Mouse (Mus musculus): ENCODE measurements around the gene Zfp688. TPM values are rescaled to one million over a fixed set of nuclear protein-coding genes. Genes with fewer than 3 reads are reported as not detected.
"Not testable (repeated sequence)": the region's sequence is repeated elsewhere in the genome, so short reads cannot be mapped to it uniquely, and the experiment has no call there.

The Zfp688 gene
- polyA plus RNA-seq (2014; fragmentation: Nextera tagmentation; extraction: Ambion mirVana) = 33.7 and 37.7 TPM in 2 replicates

DNA sequence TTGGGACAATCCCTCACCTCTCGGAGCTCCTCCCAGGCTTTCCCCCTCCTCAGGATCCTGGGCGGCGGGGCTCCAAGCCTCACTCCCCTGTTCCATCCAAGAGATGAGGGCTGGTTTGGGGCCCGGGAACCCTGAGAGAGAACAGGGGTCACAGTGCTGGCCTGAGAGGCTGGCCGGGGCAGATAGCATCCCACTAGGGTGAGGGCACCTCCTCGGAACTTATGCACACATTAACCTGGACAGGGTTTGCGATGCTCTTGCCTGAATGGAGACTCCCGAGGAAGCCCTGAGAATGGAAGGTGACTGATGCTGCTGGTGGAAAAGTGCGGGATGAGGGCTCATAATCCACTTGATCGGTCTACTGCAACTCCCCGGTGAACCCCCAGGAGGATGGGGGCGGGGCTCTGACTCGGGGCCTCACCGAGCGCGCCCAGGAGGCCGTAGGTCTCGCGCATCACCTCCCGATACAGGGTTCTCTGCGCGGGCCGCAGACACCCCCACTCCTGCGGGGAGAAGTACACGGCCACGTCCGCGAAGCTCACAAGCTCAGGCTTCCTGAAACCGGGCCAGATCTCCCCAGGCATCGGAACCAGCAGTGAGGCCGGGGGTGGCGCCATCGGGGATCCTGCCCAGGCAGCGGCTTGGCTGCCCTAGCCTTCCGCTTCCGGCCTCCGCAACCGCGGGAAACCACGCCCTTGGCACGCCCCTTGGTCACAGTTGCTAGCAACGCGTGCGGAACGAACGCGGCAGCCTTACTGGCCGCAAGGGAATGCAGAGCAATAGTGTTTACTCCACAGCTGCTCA lies at the start of gene Zfp688:
Zfp688 (minus strand) TSS at position 681 of the 804 bp plus-strand sequence.
- no peak within 1 kb of the TSS for H3K27ac ChIP-seq (replicated peaks; ENCODE audit: low read depth, low read length)
- no peaks in the 10 kb centered on the region for H3K9me3 ChIP-seq (ENCODE audit: control insufficient read depth, low read length)
- peak within 1 kb of the TSS; percentile 95 for H3K4me2 ChIP-seq (ENCODE audit: low read depth, severe bottlenecking)
- DNase-seq (ENCODE audit: low spot score) = peak; percentile 97
- H3K36me3 ChIP-seq (ENCODE audit: control insufficient read depth, insufficient read depth, low read length) = no peaks in the 10 kb centered on the region
- peak within 1 kb of the TSS; percentile 70 for H3K9ac ChIP-seq (ENCODE audit: low read length)
- peak within 1 kb of the TSS; percentile 69 for H3K4me3 ChIP-seq (ENCODE audit: low read depth, low read length)
- peaks cover 4% of the 10 kb centered on the region for H3K4me1 ChIP-seq (ENCODE audit: control insufficient read depth, insufficient read depth, low read length)
- no peaks in the 10 kb centered on the region for H3K27me3 ChIP-seq (ENCODE audit: control insufficient read depth, insufficient read depth, low read length)
- WGBS = under 1% methylated on average over 48 of the region's 48 CpGs
- peak; percentile 87; the same call in 1 of the 2 replicates for ATAC-seq (ENCODE audit: insufficient number of reproducible peaks, low FRiP score, low TSS enrichment, low read depth)

DNA sequence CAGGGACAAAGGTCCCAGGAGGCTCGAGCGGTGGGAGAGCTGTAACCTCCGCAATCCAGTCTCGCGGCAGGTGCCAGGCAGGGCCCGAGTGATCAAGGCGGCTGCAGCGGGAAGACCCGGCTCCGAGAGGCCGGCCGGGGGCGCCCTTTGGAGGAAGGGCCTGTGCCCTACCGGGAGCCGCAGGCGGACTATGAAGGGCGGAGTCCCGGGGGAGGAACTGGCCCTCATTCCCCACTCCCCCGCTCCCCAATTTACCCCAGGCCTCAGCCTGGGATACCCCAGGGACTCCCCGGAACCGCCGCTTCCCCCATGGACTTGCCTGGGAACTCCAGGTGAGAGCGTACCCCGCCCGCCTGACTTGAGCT lies 49.8 kb upstream of the Zfp688 start:
- H3K36me3 ChIP-seq (ENCODE audit: control insufficient read depth, insufficient read depth, low read length) = peaks cover 23% of the 10 kb centered on the region
- peak; percentile 17 for ATAC-seq (ENCODE audit: insufficient number of reproducible peaks, low FRiP score, low TSS enrichment, low read depth)
- under 1% methylated on average over 25 of the region's 25 CpGs for WGBS

DNA sequence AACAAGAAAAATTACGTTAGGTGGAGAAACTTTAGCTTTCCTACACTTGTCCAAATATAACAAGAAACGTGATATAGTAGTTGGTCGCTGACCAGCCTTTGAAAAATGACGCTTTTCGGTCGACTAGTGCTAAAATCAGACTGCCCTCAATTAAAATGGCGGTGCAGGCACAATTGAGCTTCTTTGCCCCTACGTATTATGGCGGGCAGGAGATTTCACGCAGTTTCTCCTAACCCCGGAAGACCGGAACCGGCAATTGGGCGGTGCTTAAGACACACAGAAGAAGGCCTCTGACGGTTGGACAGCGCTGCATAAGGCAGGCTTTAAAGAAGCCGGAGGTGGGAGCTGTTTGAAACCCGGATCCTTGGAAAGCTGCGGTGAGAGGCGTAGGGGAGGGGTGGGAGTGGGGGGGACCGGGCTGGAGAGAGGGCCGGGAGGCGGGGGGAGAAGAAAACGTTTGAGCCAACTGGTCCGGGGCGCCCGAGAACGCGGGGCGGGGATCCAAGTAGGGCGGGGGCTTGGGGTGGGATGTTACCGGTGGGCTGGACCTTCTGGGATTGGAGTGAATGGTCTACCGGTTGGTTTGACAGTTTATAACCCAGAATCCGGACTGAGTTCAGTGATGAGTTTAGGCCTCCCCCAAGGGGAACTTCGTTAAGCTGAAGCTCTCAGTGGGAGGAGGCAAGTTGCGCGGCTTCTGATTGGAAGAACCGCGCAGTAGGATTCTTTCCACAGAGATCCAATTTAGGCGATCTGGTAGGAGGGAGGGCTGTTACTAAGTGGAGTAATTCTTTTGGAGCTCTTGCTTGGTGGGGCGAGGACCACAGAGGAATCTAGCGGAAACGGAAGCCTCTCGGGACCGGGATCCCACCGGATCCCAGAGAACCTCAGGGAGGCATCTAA lies 49.1 kb upstream of the Zfp688 start:
- Histone ChIP-seq H3K9me3 (ENCODE audit: control insufficient read depth, low read length) (no peaks in the 10 kb centered on the region), H3K27me3 (ENCODE audit: control insufficient read depth, insufficient read depth, low read length) (no peaks in the 10 kb centered on the region), H3K4me3 (ENCODE audit: low read depth, low read length) (peak overlapping the region; percentile 63), H3K4me2 (ENCODE audit: low read depth, severe bottlenecking) (peak overlapping the region; percentile 79), H3K9ac (ENCODE audit: low read length) (peak overlapping the region; percentile 63), H3K36me3 (ENCODE audit: control insufficient read depth, insufficient read depth, low read length) (peaks cover 20% of the 10 kb centered on the region), H3K27ac (replicated peaks; ENCODE audit: low read depth, low read length) (peak overlapping the region; percentile 77), H3K4me1 (ENCODE audit: control insufficient read depth, insufficient read depth, low read length) (peaks cover 4% of the 10 kb centered on the region; the same call in 1 of the 2 replicates)
- under 1% methylated on average over 46 of the region's 46 CpGs for WGBS
- ATAC-seq (ENCODE audit: insufficient number of reproducible peaks, low FRiP score, low TSS enrichment, low read depth) (peak; percentile 87), DNase-seq (ENCODE audit: low spot score) (peak; percentile 89)

More for the DNA sequence above, 49.8 kb upstream of the Zfp688 start:
- Histone ChIP-seq H3K27me3 (ENCODE audit: control insufficient read depth, insufficient read depth, low read length) (no peaks in the 10 kb centered on the region), H3K4me1 (ENCODE audit: control insufficient read depth, insufficient read depth, low read length) (peaks cover 4% of the 10 kb centered on the region; the same call in 1 of the 2 replicates), H3K9me3 (ENCODE audit: control insufficient read depth, low read length) (no peaks in the 10 kb centered on the region), H3K27ac (replicated peaks; ENCODE audit: low read depth, low read length) (peak overlapping the region; percentile 77), H3K4me3 (ENCODE audit: low read depth, low read length) (peak overlapping the region; percentile 63), H3K9ac (ENCODE audit: low read length) (peak overlapping the region; percentile 63), H3K4me2 (ENCODE audit: low read depth, severe bottlenecking) (peak overlapping the region; percentile 79)
- DNase-seq (ENCODE audit: low spot score) = no peak

DNA sequence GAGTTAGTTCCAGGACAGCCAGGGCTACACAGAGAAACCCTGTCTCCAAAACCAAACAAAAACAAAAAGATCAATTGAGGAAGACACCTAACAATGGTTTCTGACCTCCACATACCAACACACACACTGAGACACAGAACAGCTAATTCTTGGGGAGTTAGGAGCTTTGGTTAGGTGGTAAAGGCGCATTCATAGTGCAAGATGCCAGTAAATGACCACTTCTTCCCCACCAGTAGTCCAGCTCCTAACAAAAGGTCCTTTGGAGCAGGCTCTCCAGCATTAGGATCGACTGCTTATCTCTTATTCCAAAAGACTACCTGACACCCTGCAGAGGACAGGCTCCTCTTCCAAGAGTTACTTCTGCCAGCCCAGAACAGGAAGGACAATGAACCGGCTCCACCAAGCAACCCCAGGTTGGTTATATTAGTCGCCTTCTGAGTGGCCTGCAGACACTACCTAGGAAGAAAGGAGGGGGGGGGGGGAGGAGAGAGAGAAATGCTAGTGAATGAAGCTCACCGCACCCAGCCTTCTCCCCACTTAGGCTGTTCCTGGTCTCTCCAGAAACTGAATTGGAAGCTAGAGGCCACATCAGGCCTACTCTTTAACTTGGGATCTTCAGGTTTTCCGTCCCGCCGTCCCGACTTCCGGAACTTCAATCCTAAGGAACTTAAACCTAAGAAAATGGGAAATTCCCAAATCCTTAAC lies 48.3 kb upstream of the Zfp688 start:
- Histone ChIP-seq H3K27me3 (ENCODE audit: control insufficient read depth, insufficient read depth, low read length) (no peaks in the 10 kb centered on the region), H3K36me3 (ENCODE audit: control insufficient read depth, insufficient read depth, low read length) (peaks cover 14% of the 10 kb centered on the region; the same call in 1 of the 2 replicates), H3K9me3 (ENCODE audit: control insufficient read depth, low read length) (no peaks in the 10 kb centered on the region), H3K4me2 (ENCODE audit: low read depth, severe bottlenecking) (peak overlapping the region; percentile 79), H3K27ac (replicated peaks; ENCODE audit: low read depth, low read length) (peak overlapping the region; percentile 77), H3K9ac (ENCODE audit: low read length) (peak overlapping the region; percentile 63), H3K4me1 (ENCODE audit: control insufficient read depth, insufficient read depth, low read length) (peaks cover 4% of the 10 kb centered on the region; the same call in 1 of the 2 replicates), H3K4me3 (ENCODE audit: low read depth, low read length) (peak overlapping the region; percentile 63)
- ATAC-seq (ENCODE audit: insufficient number of reproducible peaks, low FRiP score, low TSS enrichment, low read depth) (no peak), DNase-seq (ENCODE audit: low spot score) (peak; percentile 55)
- WGBS = 9% methylated on average over 10 of the region's 10 CpGs

DNA sequence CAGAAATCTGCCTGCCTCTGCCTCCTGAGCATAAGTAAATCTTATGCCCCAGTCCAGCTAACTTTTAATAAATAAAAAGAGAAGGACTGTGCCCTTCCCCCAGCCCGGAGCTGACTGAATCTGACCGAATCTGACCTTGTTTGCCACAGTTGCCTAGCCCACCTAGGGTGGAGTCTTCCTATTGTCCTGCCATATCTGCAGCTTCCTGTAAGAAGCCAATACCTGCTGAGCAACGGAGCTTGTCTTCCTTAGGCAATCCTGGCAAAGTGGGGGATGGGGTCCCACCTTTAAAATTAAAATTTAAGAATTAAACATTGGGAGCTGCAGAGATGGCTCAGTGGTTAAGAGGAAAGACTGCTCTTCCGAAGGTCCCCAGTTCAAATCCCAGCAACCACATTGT lies 44.7 kb upstream of the Zfp688 start:
- no peaks in the 10 kb centered on the region for H3K9me3 ChIP-seq (ENCODE audit: control insufficient read depth, low read length)
- 97% methylated on average over 4 of the region's 4 CpGs for WGBS
- no peak overlapping the region for H3K4me3 ChIP-seq (ENCODE audit: low read depth, low read length)
- ATAC-seq (ENCODE audit: insufficient number of reproducible peaks, low FRiP score, low TSS enrichment, low read depth) (no peak), DNase-seq (ENCODE audit: low spot score) (no peak)
- H3K27ac ChIP-seq (replicated peaks; ENCODE audit: low read depth, low read length) = no peak overlapping the region
- no peak overlapping the region for H3K4me2 ChIP-seq (ENCODE audit: low read depth, severe bottlenecking)
- H3K36me3 ChIP-seq (ENCODE audit: control insufficient read depth, insufficient read depth, low read length) = peaks cover 5% of the 10 kb centered on the region; the same call in 1 of the 2 replicates
- H3K9ac ChIP-seq (ENCODE audit: low read length) = no peak overlapping the region
- H3K27me3 ChIP-seq (ENCODE audit: control insufficient read depth, insufficient read depth, low read length) = no peaks in the 10 kb centered on the region
- no peaks in the 10 kb centered on the region for H3K4me1 ChIP-seq (ENCODE audit: control insufficient read depth, insufficient read depth, low read length)

DNA sequence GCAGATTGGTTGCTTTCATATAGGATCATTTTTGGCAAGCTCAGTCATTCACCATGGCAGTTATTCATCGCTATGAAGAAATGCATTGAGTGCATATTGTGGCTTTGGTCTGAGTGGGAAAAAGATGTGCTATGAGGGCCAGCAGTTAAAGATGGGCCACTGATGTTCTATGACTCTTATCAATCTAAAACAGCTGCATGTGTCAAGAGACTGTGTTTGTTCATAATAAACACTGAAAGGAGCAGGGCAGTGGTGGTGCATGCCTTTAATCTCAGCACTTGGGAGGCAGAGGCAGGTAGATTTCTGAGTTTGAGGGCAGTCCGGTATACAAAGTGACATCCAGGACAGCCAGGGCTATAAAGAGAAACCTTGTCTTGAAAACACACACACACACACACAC lies 43.8 kb upstream of the Zfp688 start:
- H3K27ac ChIP-seq (replicated peaks; ENCODE audit: low read depth, low read length); H3K9ac ChIP-seq (ENCODE audit: low read length); H3K4me1 ChIP-seq (ENCODE audit: control insufficient read depth, insufficient read depth, low read length): not testable (repeated sequence)

DNA sequence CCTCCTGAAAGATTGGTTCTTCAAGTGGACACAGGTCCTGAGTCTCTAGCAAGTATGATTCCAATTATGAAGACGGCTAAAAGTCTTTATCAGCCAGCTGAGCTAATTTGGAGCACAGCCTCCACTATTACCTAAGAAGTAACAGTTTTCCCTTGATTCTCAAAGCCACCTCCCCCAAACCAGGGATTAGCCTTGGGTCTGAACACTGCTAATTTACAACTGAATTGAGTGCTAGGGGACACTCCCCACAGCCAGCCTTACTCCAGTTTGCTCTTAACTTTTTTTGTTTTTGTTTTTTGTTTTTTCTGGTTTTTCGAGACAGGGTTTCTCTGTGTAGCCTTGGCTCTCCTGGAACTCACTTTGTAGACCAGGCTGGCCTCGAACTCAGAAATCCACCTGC lies 43.3 kb upstream of the Zfp688 start:
- ATAC-seq (ENCODE audit: insufficient number of reproducible peaks, low FRiP score, low TSS enrichment, low read depth) (no peak), DNase-seq (ENCODE audit: low spot score) (no peak)
- H3K27ac ChIP-seq (replicated peaks; ENCODE audit: low read depth, low read length) = no peak overlapping the region
- H3K9me3 ChIP-seq (ENCODE audit: control insufficient read depth, low read length) = no peaks in the 10 kb centered on the region
- H3K4me2 ChIP-seq (ENCODE audit: low read depth, severe bottlenecking) = no peak overlapping the region
- H3K9ac ChIP-seq (ENCODE audit: low read length) = no peak overlapping the region
- H3K4me1 ChIP-seq (ENCODE audit: control insufficient read depth, insufficient read depth, low read length) = no peaks in the 10 kb centered on the region
- H3K27me3 ChIP-seq (ENCODE audit: control insufficient read depth, insufficient read depth, low read length) = no peaks in the 10 kb centered on the region
- 90% methylated on average over 3 of the region's 3 CpGs for WGBS
- peaks cover 5% of the 10 kb centered on the region; the same call in 1 of the 2 replicates for H3K36me3 ChIP-seq (ENCODE audit: control insufficient read depth, insufficient read depth, low read length)
- H3K4me3 ChIP-seq (ENCODE audit: low read depth, low read length) = no peak overlapping the region

More for the DNA sequence above, 43.8 kb upstream of the Zfp688 start:
- WGBS = 97% methylated on average over 2 of the region's 2 CpGs
- not testable (repeated sequence) for H3K9me3 ChIP-seq (ENCODE audit: control insufficient read depth, low read length); H3K27me3 ChIP-seq (ENCODE audit: control insufficient read depth, insufficient read depth, low read length); H3K4me2 ChIP-seq (ENCODE audit: low read depth, severe bottlenecking); H3K4me3 ChIP-seq (ENCODE audit: low read depth, low read length); H3K36me3 ChIP-seq (ENCODE audit: control insufficient read depth, insufficient read depth, low read length); DNase-seq (ENCODE audit: low spot score); ATAC-seq (ENCODE audit: insufficient number of reproducible peaks, low FRiP score, low TSS enrichment, low read depth)

DNA sequence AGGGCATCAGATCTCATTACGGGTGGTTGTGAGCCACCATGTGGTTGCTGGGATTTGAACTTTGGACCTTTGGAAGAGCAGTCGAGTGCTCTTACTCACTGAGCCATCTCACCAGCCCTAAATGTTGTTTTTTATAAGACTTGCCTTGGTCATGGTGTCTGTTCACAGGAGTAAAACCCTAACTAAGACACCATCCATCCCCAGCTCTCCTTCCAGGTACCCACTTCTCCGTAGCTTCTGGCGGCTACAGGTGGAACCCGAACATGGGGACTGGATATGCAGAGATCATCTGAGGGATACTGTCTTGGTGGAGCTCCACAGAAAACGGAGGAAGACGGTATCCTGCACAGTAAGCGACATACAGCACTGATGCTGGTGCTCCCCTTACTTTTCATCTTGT lies 37.4 kb upstream of the Zfp688 start, which contains the start of gene Prr14:
Prr14 (plus strand) TSS at position 301 of the 400 bp plus-strand sequence.
- H3K4me1 ChIP-seq (ENCODE audit: control insufficient read depth, insufficient read depth, low read length); H3K4me3 ChIP-seq (ENCODE audit: low read depth, low read length); H3K9me3 ChIP-seq (ENCODE audit: control insufficient read depth, low read length); H3K4me2 ChIP-seq (ENCODE audit: low read depth, severe bottlenecking); H3K9ac ChIP-seq (ENCODE audit: low read length); ATAC-seq (ENCODE audit: insufficient number of reproducible peaks, low FRiP score, low TSS enrichment, low read depth); DNase-seq (ENCODE audit: low spot score); H3K27ac ChIP-seq (replicated peaks; ENCODE audit: low read depth, low read length); H3K27me3 ChIP-seq (ENCODE audit: control insufficient read depth, insufficient read depth, low read length): not testable (repeated sequence)
- H3K36me3 ChIP-seq (ENCODE audit: control insufficient read depth, insufficient read depth, low read length) = peaks cover 16% of the 10 kb centered on the region
- WGBS = 96% methylated on average over 8 of the region's 8 CpGs

Measured in limb, embryonic 11.5 days (tissue).